Mouse (Mus musculus): ENCODE data around the gene Bnc2.

Gene Bnc2

GRCm38 (mm10) chr4:84521562-84521961, 153.5 kb downstream of the Bnc2 start:
- DNase-seq (ENCODE audit: inconsistent age in 2 of 2, low spot score in 1 of 2): peak; percentile 21 to 62

- peak in 1 of 2 experiments; percentile 61 for DNase-seq (ENCODE audit: inconsistent age in 2 of 2, low spot score in 1 of 2)
Observed at GRCm38 (mm10) chr4:84510466-84510865, 164.6 kb downstream of the Bnc2 start.

GRCm38 (mm10) chr4:84507551-84507950, 167.5 kb downstream of the Bnc2 start:
- DNase-seq (ENCODE audit: inconsistent age in 2 of 2, low spot score in 1 of 2): no peak

- DNase-seq (ENCODE audit: inconsistent age in 2 of 2, low spot score in 1 of 2): no peak
Observed at GRCm38 (mm10) chr4:84502581-84503269, 172.3 kb downstream of the Bnc2 start.

GRCm38 (mm10) chr4:84500796-84501349, 174.2 kb downstream of the Bnc2 start:
- no peak for DNase-seq (ENCODE audit: inconsistent age in 2 of 2, low spot score in 1 of 2)

- no peak for DNase-seq (ENCODE audit: inconsistent age in 2 of 2, low spot score in 1 of 2)
Observed at GRCm38 (mm10) chr4:84500259-84500658, 174.8 kb downstream of the Bnc2 start.

DNA sequence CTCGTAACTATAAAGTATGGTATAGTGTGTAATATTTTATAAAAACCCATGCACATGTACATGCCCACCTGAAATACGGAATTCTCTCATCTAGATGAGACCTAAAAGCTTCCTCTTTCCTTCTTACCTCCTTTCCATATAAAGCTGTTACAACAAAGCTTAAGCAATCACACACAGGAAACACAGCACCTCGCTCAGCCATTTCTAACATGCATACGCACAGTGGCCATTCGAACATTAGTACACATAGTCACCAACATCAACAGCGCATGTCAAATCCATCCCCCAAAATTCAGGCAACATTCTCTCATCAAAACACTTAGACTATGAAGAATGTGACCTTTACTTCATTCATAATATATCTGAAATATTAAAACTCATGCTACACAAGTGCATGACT, 176.6 kb downstream of the Bnc2 start:
- DNase-seq (ENCODE audit: inconsistent age in 2 of 2, low spot score in 1 of 2): no peak

DNA sequence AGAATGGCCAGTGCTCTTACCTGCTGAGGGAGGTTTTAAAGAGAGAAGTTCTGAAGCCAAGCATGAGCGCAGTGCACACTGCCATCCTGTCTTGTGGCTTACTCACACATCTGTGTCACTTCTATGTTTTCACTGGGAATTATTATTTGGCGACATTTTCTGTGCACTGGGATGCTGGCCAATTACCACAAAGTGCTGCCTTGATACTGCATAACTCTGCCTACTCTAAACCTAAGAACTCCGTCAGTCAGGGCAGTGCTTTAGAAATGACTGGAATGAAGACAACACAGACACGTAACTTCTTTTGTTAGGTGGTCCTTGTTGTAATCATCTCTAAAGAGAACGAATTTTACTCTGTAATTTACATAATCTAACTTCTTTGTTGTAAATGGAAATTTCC, 186.8 kb downstream of the Bnc2 start:
- no peak for DNase-seq (ENCODE audit: inconsistent age in 2 of 2, low spot score in 1 of 2)

- no peak for DNase-seq (ENCODE audit: inconsistent age in 2 of 2, low spot score in 1 of 2)
Observed at GRCm38 (mm10) chr4:84482680-84483079, 192.4 kb downstream of the Bnc2 start.

DNA sequence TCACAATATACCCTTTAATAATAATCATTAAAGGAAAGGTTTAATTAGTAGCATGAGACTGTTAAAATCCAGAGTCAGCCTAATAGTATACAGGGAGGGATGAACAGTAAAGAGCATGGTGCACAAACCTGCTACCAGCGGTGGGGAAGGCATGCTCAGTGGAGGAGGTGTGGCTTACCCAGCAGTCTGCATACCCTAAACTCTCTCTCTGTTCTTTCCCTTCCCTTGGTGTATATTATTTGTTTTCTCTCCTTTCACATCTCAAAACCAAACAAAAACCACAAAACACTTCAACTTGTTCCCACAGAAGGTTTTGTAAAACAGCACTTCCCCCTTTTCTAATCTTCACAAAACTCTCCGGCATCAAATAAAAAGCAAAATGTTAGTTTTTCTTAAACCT, 202.4 kb downstream of the Bnc2 start:
- no peak for DNase-seq (ENCODE audit: inconsistent age in 2 of 2, low spot score in 1 of 2)

- no peak for DNase-seq (ENCODE audit: inconsistent age in 2 of 2, low spot score in 1 of 2)
Observed at GRCm38 (mm10) chr4:84470106-84470885, 204.8 kb downstream of the Bnc2 start.

DNA sequence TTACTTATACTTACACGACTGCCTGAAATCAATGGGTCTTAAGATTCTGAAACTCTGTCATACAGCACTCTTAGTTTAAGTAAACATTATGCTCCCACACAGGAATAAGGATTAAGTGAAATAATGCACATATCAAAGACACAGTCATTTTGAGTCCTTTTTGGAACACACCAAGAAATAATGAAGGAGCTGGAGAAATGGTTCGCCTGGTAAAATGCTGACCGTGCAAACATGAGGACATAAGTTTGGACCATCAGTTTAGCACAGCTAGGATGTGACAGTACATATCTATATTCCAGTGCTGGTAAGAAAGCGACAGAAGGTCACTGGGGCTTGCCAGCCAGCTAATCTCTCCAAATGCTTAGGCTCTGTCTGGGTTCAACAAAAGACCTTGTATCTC, 205.7 kb downstream of the Bnc2 start:
- DNase-seq (ENCODE audit: inconsistent age in 2 of 2, low spot score in 1 of 2): no peak

- DNase-seq (ENCODE audit: inconsistent age in 2 of 2, low spot score in 1 of 2): no peak
Observed at GRCm38 (mm10) chr4:84467722-84468121, 207.4 kb downstream of the Bnc2 start.

DNA sequence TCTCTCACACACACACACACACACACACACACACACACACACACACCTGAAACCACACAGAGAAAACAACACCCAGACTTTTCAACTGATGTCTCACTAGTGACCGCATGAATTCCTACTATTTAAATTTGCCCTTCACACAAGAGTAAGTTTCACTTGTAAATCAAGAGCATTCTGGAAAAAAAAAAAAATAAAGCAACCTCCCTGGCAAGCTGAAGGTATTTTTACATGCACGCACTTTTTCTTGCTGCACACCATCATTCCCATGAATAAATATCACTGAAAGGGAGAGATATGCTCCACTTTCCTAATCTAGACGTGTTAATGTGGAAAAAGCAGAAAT, 216.9 kb downstream of the Bnc2 start:
- no peak for DNase-seq (ENCODE audit: inconsistent age in 2 of 2, low spot score in 1 of 2)

GRCm38 (mm10) chr4:84457512-84458217, 217.4 kb downstream of the Bnc2 start:
- no peak for DNase-seq (ENCODE audit: inconsistent age in 2 of 2, low spot score in 1 of 2)

DNA sequence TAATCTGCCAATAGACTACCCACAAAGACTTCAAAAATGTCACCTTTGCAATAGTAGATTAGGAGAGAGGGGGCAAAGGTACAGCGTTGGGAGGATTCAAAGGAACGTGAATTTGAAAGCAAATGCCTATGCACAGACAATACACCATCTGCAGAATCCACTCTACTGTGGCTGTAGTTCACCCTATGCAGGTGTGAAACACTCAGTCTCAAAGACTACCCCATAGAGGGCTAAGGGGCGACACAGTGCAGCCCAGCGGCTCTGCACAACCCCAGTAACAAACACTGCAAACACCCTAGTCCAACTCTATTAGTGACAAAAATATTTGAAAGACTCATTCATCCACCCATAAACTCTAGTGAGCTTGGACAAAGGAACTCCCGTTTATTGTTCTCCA, 218.2 kb downstream of the Bnc2 start:
- DNase-seq (ENCODE audit: inconsistent age in 2 of 2, low spot score in 1 of 2): no peak

DNA sequence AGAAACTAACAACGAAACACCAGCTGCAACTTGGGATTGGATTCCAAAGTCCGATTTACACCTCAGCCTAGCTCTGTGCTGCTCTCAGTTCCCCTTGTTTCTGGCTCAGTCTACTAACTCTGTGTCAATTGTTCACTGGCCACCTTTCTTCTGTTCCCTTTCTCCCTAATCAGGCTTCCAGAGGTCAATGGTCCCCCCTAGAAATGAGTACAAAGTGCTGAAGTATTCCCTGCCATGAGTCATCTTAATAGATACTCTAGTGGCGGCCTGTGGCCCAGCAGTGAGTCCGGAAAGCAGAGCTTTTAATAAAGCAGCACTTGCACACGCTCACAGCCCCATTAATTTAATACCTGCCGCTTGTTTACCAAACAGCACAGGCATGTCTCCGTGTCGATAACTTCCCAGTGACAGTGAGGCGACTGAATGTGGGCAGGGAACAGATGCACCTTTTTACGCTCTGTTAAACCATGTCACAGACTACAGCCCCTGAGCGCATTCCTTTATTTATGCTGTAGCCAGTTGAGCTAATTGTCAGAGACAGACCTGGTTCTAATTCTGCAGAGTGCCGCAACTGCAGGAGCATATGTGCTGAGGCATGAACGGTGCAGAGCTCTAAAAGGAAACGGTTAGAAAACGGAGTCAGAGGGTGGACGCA, 218.8 kb downstream of the Bnc2 start:
- DNase-seq (ENCODE audit: inconsistent age in 2 of 2, low spot score in 1 of 2): no peak

DNA sequence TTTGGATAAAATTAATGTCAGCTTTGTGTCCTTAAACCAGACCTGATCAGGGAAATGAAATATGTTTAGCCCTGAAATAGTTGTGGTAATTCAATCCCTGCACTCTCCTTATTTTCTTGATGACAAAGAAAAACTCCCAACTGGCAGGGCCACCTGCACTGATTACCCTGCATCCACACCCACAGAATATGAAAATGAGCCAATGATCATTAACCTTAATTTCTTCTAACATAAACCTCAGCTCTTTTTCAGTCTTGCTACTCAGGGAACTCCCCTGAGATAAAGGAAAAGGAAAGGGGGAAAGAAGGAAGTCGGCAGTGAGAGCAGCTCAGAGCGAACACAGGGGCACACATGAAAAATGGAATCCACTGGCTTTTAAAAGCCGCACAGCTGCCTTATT, 220.6 kb downstream of the Bnc2 start:
- DNase-seq (ENCODE audit: inconsistent age in 2 of 2, low spot score in 1 of 2): no peak

GRCm38 (mm10) chr4:84453586-84453985, 221.5 kb downstream of the Bnc2 start:
- no peak for DNase-seq (ENCODE audit: inconsistent age in 2 of 2, low spot score in 1 of 2)

- no peak for DNase-seq (ENCODE audit: inconsistent age in 2 of 2, low spot score in 1 of 2)
Observed at GRCm38 (mm10) chr4:84452642-84453041, 222.4 kb downstream of the Bnc2 start.
